Mouse (Mus musculus) retina, postnatal 7 days (tissue): ENCODE results near the gene Rabl3.

ENCODE experiments used
- DNase-seq: peaks from one replicate; pipeline ENCODE4 v3.0.0-alpha.2; 2012; ENCODE audit warnings: low read depth, low spot score

Rabl3 gene

GRCm38 (mm10) chr16:37546312-37546711 lies 6.6 kb downstream of the Rabl3 start:
- DNase-seq, result no peak

GRCm38 (mm10) chr16:37550266-37550665 lies 10.6 kb downstream of the Rabl3 start:
- no peak for DNase-seq

GRCm38 (mm10) chr16:37550981-37551380 lies 11.3 kb downstream of the Rabl3 start:
- no peak for DNase-seq

GRCm38 (mm10) chr16:37552824-37553223 lies 13.1 kb downstream of the Rabl3 start:
- DNase-seq, result no peak

GRCm38 (mm10) chr16:37562414-37562813 lies 22.7 kb downstream of the Rabl3 start:
- no peak for DNase-seq

GRCm38 (mm10) chr16:37562961-37563360 lies 23.3 kb downstream of the Rabl3 start:
- no peak for DNase-seq

GRCm38 (mm10) chr16:37565117-37565516 lies 25.4 kb downstream of the Rabl3 start:
- no peak for DNase-seq

GRCm38 (mm10) chr16:37566107-37566506 lies 26.4 kb downstream of the Rabl3 start:
- DNase-seq, result no peak

GRCm38 (mm10) chr16:37567113-37568050 lies 27.7 kb downstream of the Rabl3 start:
- no peak for DNase-seq

GRCm38 (mm10) chr16:37571554-37571953 lies 31.9 kb downstream of the Rabl3 start:
- no peak for DNase-seq

GRCm38 (mm10) chr16:37572117-37572754 lies 32.6 kb downstream of the Rabl3 start:
- no peak for DNase-seq

GRCm38 (mm10) chr16:37573061-37573460 lies 33.4 kb downstream of the Rabl3 start:
- DNase-seq, result no peak

GRCm38 (mm10) chr16:37575325-37575724 lies 35.6 kb downstream of the Rabl3 start:
- DNase-seq, result no peak

GRCm38 (mm10) chr16:37579591-37579990 lies 39.9 kb downstream of the Rabl3 start:
- DNase-seq, result no peak

- DNase-seq, result no peak
These were observed 40.3 kb downstream of the Rabl3 start, which contains the start of gene Hgd for GRCm38 (mm10) chr16:37579994-37580393. Gene Hgd, plus strand, starts transcription at chr16:37580153.

GRCm38 (mm10) chr16:37580651-37581050 lies 41.0 kb downstream of the Rabl3 start:
- no peak for DNase-seq

- no peak for DNase-seq
These were observed 42.2 kb downstream of the Rabl3 start for GRCm38 (mm10) chr16:37581901-37582300.

GRCm38 (mm10) chr16:37583306-37583705 lies 43.6 kb downstream of the Rabl3 start:
- no peak for DNase-seq

GRCm38 (mm10) chr16:37583801-37584200 lies 44.1 kb downstream of the Rabl3 start:
- no peak for DNase-seq

- peak; percentile 31 for DNase-seq
These were observed 44.7 kb downstream of the Rabl3 start for GRCm38 (mm10) chr16:37584218-37585035.

GRCm38 (mm10) chr16:37585129-37585563 lies 45.5 kb downstream of the Rabl3 start:
- no peak for DNase-seq

GRCm38 (mm10) chr16:37590921-37591320 lies 51.2 kb downstream of the Rabl3 start:
- DNase-seq, result no peak
